Mouse (Mus musculus): ENCODE data around the gene Gm30191. TPM values are rescaled to one million over a fixed set of nuclear protein-coding genes. Genes with fewer than 3 reads are reported as not detected.
"Not testable (repeated sequence)": the region's sequence is repeated elsewhere in the genome, so short reads cannot be mapped to it uniquely, and the experiment has no call there.

Gm30191 gene
- polyA plus RNA-seq, 1 experiment from 2014 or later, result not detected

- H3K36me3 ChIP-seq; H3K27ac ChIP-seq; H3K9ac ChIP-seq; H3K4me1 ChIP-seq; ATAC-seq (ENCODE audit: insufficient number of reproducible peaks, insufficient read depth, low FRiP score, low TSS enrichment); H3K27me3 ChIP-seq; H3K4me2 ChIP-seq (replicated peaks); H3K4me3 ChIP-seq; H3K9me3 ChIP-seq: not testable (repeated sequence)
These were observed 22.9 kb downstream of the Gm30191 start for GRCm38 (mm10) chr4:134269622-134270021.

GRCm38 (mm10) chr4:134271979-134272378 is 25.2 kb downstream of the Gm30191 start:
- WGBS, result 83% methylated on average over 7 of the region's 7 CpGs
- Histone ChIP-seq H3K9ac (no peak overlapping the region), H3K27ac (no peak overlapping the region), H3K27me3 (no peaks in the 10 kb centered on the region), H3K4me1 (0 out of 2 replicates have a peak, but pooled peaks cover 3% of the 10 kb centered on the region), H3K4me2 (replicated peaks) (no peak overlapping the region), H3K9me3 (no peaks in the 10 kb centered on the region), H3K36me3 (peaks cover 5% of the 10 kb centered on the region), H3K4me3 (no peak overlapping the region)
- ATAC-seq (ENCODE audit: insufficient number of reproducible peaks, insufficient read depth, low FRiP score, low TSS enrichment), result no peak

GRCm38 (mm10) chr4:134272731-134273416 is 26.1 kb downstream of the Gm30191 start:
- Histone ChIP-seq H3K27ac (no peak overlapping the region), H3K27me3 (no peaks in the 10 kb centered on the region), H3K36me3 (peaks cover 14% of the 10 kb centered on the region), H3K9me3 (no peaks in the 10 kb centered on the region), H3K4me1 (0 out of 2 replicates have a peak, but pooled peaks cover 3% of the 10 kb centered on the region), H3K4me3 (peak overlapping the region; percentile 9), H3K9ac (no peak overlapping the region), H3K4me2 (replicated peaks) (peak overlapping the region; percentile 38)
- 30% methylated on average over 13 of the region's 13 CpGs for WGBS
- ATAC-seq (ENCODE audit: insufficient number of reproducible peaks, insufficient read depth, low FRiP score, low TSS enrichment), result no peak

- H3K27me3 ChIP-seq, result no peaks in the 10 kb centered on the region
- no peaks in the 10 kb centered on the region for H3K9me3 ChIP-seq
- no peak overlapping the region for H3K9ac ChIP-seq
- H3K27ac ChIP-seq, result no peak overlapping the region
- 0 out of 2 replicates have a peak, but pooled peaks cover 3% of the 10 kb centered on the region for H3K4me1 ChIP-seq
- 5% methylated on average over 14 of the region's 14 CpGs for WGBS
- H3K4me2 ChIP-seq (replicated peaks), result peak overlapping the region; percentile 38
- ATAC-seq (ENCODE audit: insufficient number of reproducible peaks, insufficient read depth, low FRiP score, low TSS enrichment), result no peak
- H3K4me3 ChIP-seq, result peak overlapping the region; percentile 9
- peaks cover 20% of the 10 kb centered on the region for H3K36me3 ChIP-seq
These were observed 26.9 kb downstream of the Gm30191 start for GRCm38 (mm10) chr4:134273417-134274345.

- H3K36me3 ChIP-seq, result peaks cover 26% of the 10 kb centered on the region
- no peaks in the 10 kb centered on the region for H3K9me3 ChIP-seq
- 96% methylated on average over 2 of the region's 2 CpGs for WGBS
- peaks cover 14% of the 10 kb centered on the region for H3K4me1 ChIP-seq
- no peak overlapping the region for H3K4me2 ChIP-seq (replicated peaks)
- no peak overlapping the region for H3K4me3 ChIP-seq
- H3K27ac ChIP-seq, result no peak overlapping the region
- no peak overlapping the region for H3K9ac ChIP-seq
- ATAC-seq (ENCODE audit: insufficient number of reproducible peaks, insufficient read depth, low FRiP score, low TSS enrichment), result no peak
- H3K27me3 ChIP-seq, result no peaks in the 10 kb centered on the region
These were observed 38.2 kb downstream of the Gm30191 start for GRCm38 (mm10) chr4:134284942-134285341.

- Histone ChIP-seq H3K4me2 (replicated peaks) (peak overlapping the region; percentile 94), H3K9ac (peak overlapping the region; percentile 93), H3K36me3 (peaks cover 20% of the 10 kb centered on the region), H3K4me1 (peaks cover 14% of the 10 kb centered on the region), H3K27me3 (no peaks in the 10 kb centered on the region), H3K27ac (peak overlapping the region; percentile 100), H3K9me3 (no peaks in the 10 kb centered on the region), H3K4me3 (peak overlapping the region; percentile 73)
- peak; percentile 25 for ATAC-seq (ENCODE audit: insufficient number of reproducible peaks, insufficient read depth, low FRiP score, low TSS enrichment)
- WGBS, result 3% methylated on average over 59 of the region's 59 CpGs
These were observed 39.8 kb downstream of the Gm30191 start for GRCm38 (mm10) chr4:134286226-134287167.

GRCm38 (mm10) chr4:134287168-134287564 is 40.4 kb downstream of the Gm30191 start:
- Histone ChIP-seq H3K4me3 (peak overlapping the region; percentile 73), H3K36me3 (peaks cover 15% of the 10 kb centered on the region), H3K27ac (peak overlapping the region; percentile 100), H3K9ac (peak overlapping the region; percentile 93), H3K4me2 (replicated peaks) (peak overlapping the region; percentile 94), H3K27me3 (no peaks in the 10 kb centered on the region), H3K4me1 (peaks cover 14% of the 10 kb centered on the region), H3K9me3 (no peaks in the 10 kb centered on the region)
- WGBS, result under 1% methylated on average over 58 of the region's 59 CpGs
- ATAC-seq (ENCODE audit: insufficient number of reproducible peaks, insufficient read depth, low FRiP score, low TSS enrichment), result peak; percentile 96

- peak; percentile 74 for ATAC-seq (ENCODE audit: insufficient number of reproducible peaks, insufficient read depth, low FRiP score, low TSS enrichment)
- Histone ChIP-seq H3K27me3 (no peaks in the 10 kb centered on the region), H3K27ac (peak within 1 kb of the TSS; percentile 100), H3K4me1 (peaks cover 14% of the 10 kb centered on the region), H3K9me3 (no peaks in the 10 kb centered on the region), H3K4me2 (replicated peaks) (peak within 1 kb of the TSS; percentile 94), H3K36me3 (peaks cover 12% of the 10 kb centered on the region; the same call in 1 of the 2 replicates), H3K9ac (peak within 1 kb of the TSS; percentile 93), H3K4me3 (peak within 1 kb of the TSS; percentile 73)
- under 1% methylated on average over 43 of the region's 43 CpGs for WGBS
These were observed 40.9 kb downstream of the Gm30191 start, which contains the start of gene Pdik1l for GRCm38 (mm10) chr4:134287575-134288025. Gene Pdik1l (minus strand): TSS chr4:134287895.

- Histone ChIP-seq H3K9ac (peak overlapping the region; percentile 93), H3K27me3 (0 out of 2 replicates have a peak, but pooled peaks cover 6% of the 10 kb centered on the region), H3K4me1 (peaks cover 14% of the 10 kb centered on the region), H3K36me3 (0 out of 2 replicates have a peak, but pooled peaks cover 4% of the 10 kb centered on the region), H3K27ac (peak overlapping the region; percentile 100; the same call in 1 of the 2 replicates), H3K9me3 (no peaks in the 10 kb centered on the region), H3K4me2 (replicated peaks) (peak overlapping the region; percentile 94), H3K4me3 (peak overlapping the region; percentile 73)
- ATAC-seq (ENCODE audit: insufficient number of reproducible peaks, insufficient read depth, low FRiP score, low TSS enrichment), result no peak
- 37% methylated on average over 11 of the region's 11 CpGs for WGBS
These were observed 41.9 kb downstream of the Gm30191 start for GRCm38 (mm10) chr4:134288397-134289256.

GRCm38 (mm10) chr4:134292067-134292466 is 45.3 kb downstream of the Gm30191 start:
- no peak for ATAC-seq (ENCODE audit: insufficient number of reproducible peaks, insufficient read depth, low FRiP score, low TSS enrichment)
- Histone ChIP-seq H3K27me3 (0 out of 2 replicates have a peak, but pooled peaks cover 11% of the 10 kb centered on the region), H3K27ac (no peak overlapping the region), H3K4me2 (replicated peaks) (no peak overlapping the region), H3K4me3 (no peak overlapping the region), H3K36me3 (no peaks in the 10 kb centered on the region), H3K9ac (no peak overlapping the region), H3K9me3 (no peaks in the 10 kb centered on the region), H3K4me1 (peaks cover 7% of the 10 kb centered on the region)
- 16% methylated on average over 7 of the region's 7 CpGs for WGBS
